Mouse (Mus musculus): ENCODE data around the gene Ero1l.

GRCm38 (mm10) chr14:45316927-45317326, 1.6 kb downstream of the Ero1l start:
- TF ChIP-seq POLR2A (IDR thresholded peaks at IDR 0.05; ENCODE audit: borderline replicate concordance, control insufficient read depth, low read depth, low read length) (no peak), CTCF (IDR thresholded peaks at IDR 0.05; ENCODE audit: control insufficient read depth, insufficient read depth, low read length) (no peak)

Measured in bone marrow, adult 2 months (tissue).